Mouse (Mus musculus) thymus, postnatal 10 days (tissue): ENCODE measurements around the gene Rnf187.

Experiments
- DNase-seq, 2 experiments: peaks; one replicate each; pipeline ENCODE4 v3.0.0; 2021; ENCODE audit warnings: low spot score in 2 of 2

The Rnf187 gene

DNA sequence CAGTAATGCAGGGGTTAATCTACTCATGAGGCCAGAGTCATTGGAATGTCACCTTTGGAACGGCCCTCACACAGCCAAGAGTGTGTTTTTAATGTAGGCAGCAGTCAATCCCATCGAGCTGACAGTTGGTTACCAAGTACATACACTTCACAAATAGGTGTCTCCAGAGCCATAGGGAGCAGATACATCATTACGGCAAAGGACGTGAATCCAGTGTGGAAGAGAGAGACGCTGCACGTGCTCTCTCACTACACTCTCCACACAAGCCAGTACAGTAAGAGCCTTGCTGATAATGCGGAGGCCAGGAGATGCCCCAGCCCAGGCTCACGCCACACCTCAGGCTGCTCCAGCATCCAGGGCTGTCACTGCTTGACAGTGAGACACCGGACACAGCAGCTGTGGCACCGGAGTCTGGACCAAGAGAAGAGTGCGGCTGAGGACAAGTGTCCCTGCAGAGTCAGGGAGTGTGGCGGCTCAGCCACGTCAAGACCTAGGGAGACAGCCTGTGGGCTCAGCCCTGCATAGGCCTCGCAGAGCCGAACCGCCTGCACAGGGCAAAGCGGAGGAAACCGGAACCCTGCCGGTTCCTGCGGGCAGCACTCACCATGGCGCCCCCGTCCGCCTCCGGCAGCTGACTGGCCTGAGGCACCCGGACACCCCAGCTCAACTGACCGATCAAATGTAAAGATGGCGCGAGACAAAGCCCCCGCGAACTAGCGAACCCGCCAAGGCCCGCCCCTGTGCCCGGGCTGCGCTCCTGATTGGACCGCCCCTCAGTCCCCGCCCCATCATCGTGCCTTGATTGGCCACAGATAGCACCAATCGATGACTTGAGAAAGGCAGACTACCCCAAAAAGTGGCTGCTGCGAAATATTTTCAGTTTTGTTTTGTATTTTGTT is 35.0 kb downstream of the Rnf187 start, which contains the start of gene Zfp39:
TSS of gene Zfp39 (minus strand) at position 715 of the 899 bp plus-strand sequence.
- DNase-seq, result peak; percentile 96 to 97

DNA sequence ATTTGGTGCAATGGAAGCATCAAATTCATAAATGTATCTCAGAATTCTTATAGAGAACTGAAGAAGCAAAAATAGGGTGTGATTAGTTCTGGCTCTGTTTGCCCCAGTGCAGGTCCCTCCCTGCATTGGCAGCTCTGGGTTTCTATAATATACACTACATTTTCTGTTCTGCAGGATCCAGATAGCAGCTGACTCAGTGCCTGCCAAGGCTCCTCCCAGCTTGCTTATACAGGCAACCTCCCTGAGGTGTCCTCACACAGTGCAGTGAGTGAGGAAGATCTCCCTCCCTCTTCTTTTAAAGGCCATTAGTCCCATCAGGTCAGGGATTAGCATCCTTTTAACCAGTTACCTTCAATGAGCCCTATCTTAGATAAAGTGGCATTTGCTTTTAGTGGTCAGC is 37.6 kb downstream of the Rnf187 start:
- no peak for DNase-seq

DNA sequence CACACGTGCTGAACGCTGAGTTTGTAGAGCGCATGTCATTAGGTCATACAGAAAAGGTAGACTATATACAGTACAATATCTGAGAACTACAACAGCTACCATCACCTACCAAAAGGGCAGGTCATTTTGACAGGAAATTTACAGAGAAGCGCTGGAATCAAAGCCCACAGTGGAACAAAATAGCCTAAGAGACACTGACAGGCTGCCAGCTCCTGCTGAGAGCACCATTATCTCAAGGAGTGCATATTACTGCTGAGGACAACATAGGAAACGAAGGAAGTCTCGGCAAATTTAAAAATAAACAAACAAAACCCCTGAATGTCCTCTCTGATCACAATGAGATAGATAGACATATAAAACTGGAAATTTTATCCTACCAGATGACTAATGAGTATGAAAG is 41.2 kb downstream of the Rnf187 start:
- no peak for DNase-seq

DNA sequence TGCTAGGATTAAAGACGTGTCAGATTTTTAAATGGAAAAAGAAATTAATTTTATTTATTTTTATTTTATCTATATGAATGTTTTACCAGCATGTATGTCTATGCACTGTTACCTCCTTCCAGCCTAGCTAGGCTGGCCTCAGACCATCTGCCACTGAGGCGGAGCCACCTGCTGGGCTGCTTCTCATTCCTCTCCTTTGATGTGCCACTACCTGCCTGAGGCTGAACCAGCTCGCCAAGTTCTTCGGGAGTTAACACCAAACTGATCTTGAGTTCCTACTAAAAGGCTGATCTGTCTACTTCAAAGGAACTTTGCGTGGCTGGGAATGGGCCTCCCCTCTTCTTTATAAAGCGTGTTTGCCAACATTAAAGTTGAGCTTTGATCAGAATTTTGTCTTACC is 44.3 kb downstream of the Rnf187 start:
- DNase-seq, result peak; percentile 48 to 49

DNA sequence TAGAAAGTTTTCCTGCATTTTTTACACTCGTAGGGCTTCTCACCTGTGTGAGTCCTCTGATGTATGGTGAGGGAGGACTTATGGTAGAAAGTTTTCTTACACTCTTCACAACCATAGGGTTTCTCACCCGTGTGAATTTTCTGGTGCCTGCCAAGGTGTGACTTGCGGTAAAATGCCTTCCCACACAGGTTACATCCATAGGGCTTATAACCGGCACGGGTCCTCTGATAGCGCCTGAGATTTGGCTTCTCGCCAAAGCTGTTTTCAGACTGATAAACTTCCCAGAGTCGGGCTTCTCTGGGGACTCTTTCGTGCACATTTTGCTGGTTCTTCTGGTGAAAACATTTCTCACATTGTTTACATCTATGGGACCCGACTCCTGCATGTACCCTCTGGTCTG is 48.2 kb downstream of the Rnf187 start:
- DNase-seq, result no peak

DNA sequence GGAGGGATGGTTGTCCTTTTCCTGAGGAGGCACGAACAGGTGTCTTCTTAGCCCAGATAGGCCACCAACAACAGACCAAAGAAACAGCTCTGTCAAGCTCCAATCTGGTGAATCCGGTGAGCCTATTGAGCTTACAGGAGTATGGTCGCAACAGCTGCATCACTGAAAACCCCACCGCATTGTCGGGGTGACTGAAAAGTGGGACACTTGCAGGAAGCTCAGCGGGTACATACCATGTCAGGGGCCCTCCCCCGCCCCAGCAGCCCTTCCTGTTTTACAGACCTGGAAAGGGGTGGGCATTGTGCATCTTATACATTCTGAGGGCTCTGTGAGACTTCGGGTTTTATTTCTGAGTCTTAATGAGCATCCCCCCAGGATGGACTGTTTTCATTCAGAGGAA is 55.0 kb downstream of the Rnf187 start:
- DNase-seq, result peak; percentile 85 to 91
